Comparison of ENCODE assay signal across 8 mouse cellular contexts in genomic region chr7:66080231-66080613, GRCm38 (mm10). TPM values are rescaled to one million over a fixed set of nuclear protein-coding genes. Genes with fewer than 3 reads are reported as not detected.
DNase-seq lines count a peak whose midpoint lies in the region; ATAC-seq and TF ChIP-seq lines count a peak whose summit lies in the region.

No protein-coding gene starts in this region.

- 58% methylated on average over 5 of the region's 5 CpGs for WGBS in forebrain, embryonic 10.5 days
- WGBS in liver, embryonic 11.5 days = 43% methylated on average over 5 of the region's 5 CpGs
- 43% methylated on average over 5 of the region's 5 CpGs for WGBS in stomach, embryonic 14.5 days

- H3K79me2 ChIP-seq in CH12.LX (replicated peaks; ENCODE audit: control insufficient read depth, extremely low read depth, insufficient read depth, poor library complexity, severe bottlenecking) = peaks cover 34% of the 10 kb centered on the region

- no peaks in the 10 kb centered on the region for H3K9me3 ChIP-seq in CH12.LX (replicated peaks; ENCODE audit: low read length)
- H3K9me3 ChIP-seq in forebrain, embryonic 10.5 days = no peaks in the 10 kb centered on the region
- no peaks in the 10 kb centered on the region for H3K9me3 ChIP-seq in liver, embryonic 11.5 days (ENCODE audit: control insufficient read depth, low read length)
- no peaks in the 10 kb centered on the region for H3K9me3 ChIP-seq in stomach, embryonic 14.5 days (ENCODE audit: control insufficient read depth, low read depth, low read length)

- TF ChIP-seq EP300 in CH12.LX (IDR thresholded peaks at IDR 0.05; ENCODE audit: low read length) = no peak

- H3K9ac ChIP-seq in CH12.LX (ENCODE audit: insufficient read depth, low read depth) = peak overlapping the region; percentile 73
- peak overlapping the region; percentile 81 for H3K9ac ChIP-seq in liver, embryonic 11.5 days (ENCODE audit: low read depth, low read length)
- peak overlapping the region; percentile 77 for H3K9ac ChIP-seq in stomach, embryonic 14.5 days (replicated peaks; ENCODE audit: low read depth, low read length)

- H3K4me3 ChIP-seq in CH12.LX (replicated peaks in 1 of 3; ENCODE audit: low read depth in 2 of 3, low read length in 2 of 3, poor library complexity in 1 of 3) = peak overlapping the region; percentile 80 to 95 (median 95)
- H3K4me3 ChIP-seq in forebrain, embryonic 10.5 days = peak overlapping the region; percentile 87
- H3K4me3 ChIP-seq in liver, embryonic 11.5 days (ENCODE audit: low read depth, low read length) = peak overlapping the region; percentile 74
- peak overlapping the region; percentile 82 for H3K4me3 ChIP-seq in stomach, embryonic 14.5 days (ENCODE audit: low read depth, low read length)

- in situ Hi-C loops in CH12.LX (cut with MboI; ENCODE audit: low pct_ligation_motif_present, low pct_unique_long_range_greater_than_20kb, low sequenced_read_pairs) = loop anchor here (25.0 kb wide), 1 partner anchor 582 kb away; no protein-coding TSS in a partner anchor

- dilution Hi-C loops in CH12.LX (cut with MboI; ENCODE audit: extremely low pct_ligation_motif_present, extremely low pct_unique_long_range_greater_than_20kb, low sequenced_read_pairs) = no loop called here

- H3K36me3 ChIP-seq in CH12.LX (replicated peaks in 1 of 2; ENCODE audit: control insufficient read depth in 1 of 2, insufficient read depth in 1 of 2, low read length in 1 of 2) = peaks cover 36 to 67% of the 10 kb centered on the region in 2 experiments
- peaks cover 62% of the 10 kb centered on the region for H3K36me3 ChIP-seq in forebrain, embryonic 10.5 days (replicated peaks)
- H3K36me3 ChIP-seq in liver, embryonic 11.5 days (ENCODE audit: control insufficient read depth, insufficient read depth, low read length) = peaks cover 27% of the 10 kb centered on the region
- H3K36me3 ChIP-seq in stomach, embryonic 14.5 days (ENCODE audit: control insufficient read depth, insufficient read depth, low read length) = peaks cover 48% of the 10 kb centered on the region

- H3K27me3 ChIP-seq in CH12.LX (replicated peaks) = no peaks in the 10 kb centered on the region
- H3K27me3 ChIP-seq in forebrain, embryonic 10.5 days (ENCODE audit: poor library complexity, severe bottlenecking) = no peaks in the 10 kb centered on the region
- no peaks in the 10 kb centered on the region for H3K27me3 ChIP-seq in liver, embryonic 11.5 days (replicated peaks; ENCODE audit: control insufficient read depth, insufficient read depth, low read length)
- H3K27me3 ChIP-seq in stomach, embryonic 14.5 days (ENCODE audit: control insufficient read depth, insufficient read depth, low read length) = no peaks in the 10 kb centered on the region

- peak in 1 of 2 experiments; percentile 21; a peak in 1 of 4 replicates for TF ChIP-seq CTCF in CH12.LX (conservative IDR thresholded peaks at IDR 0.05 in 1 of 2, IDR thresholded peaks at IDR 0.05 in 1 of 2; ENCODE audit: low read depth in 2 of 2, low read length in 2 of 2)

- H3K27ac ChIP-seq in CH12.LX (ENCODE audit: insufficient read depth, low read depth) = no peak overlapping the region
- H3K27ac ChIP-seq in forebrain, embryonic 10.5 days = peak overlapping the region; percentile 91
- H3K27ac ChIP-seq in liver, embryonic 11.5 days (ENCODE audit: low read depth, low read length) = no peak overlapping the region
- H3K27ac ChIP-seq in stomach, embryonic 14.5 days (ENCODE audit: low read length) = 0 out of 2 replicates have a peak overlapping the region, but pooled peaks have one; percentile 62

- peak; percentile 88 for DNase-seq in heart, adult 11 months
- DNase-seq in heart, adult 9 months (ENCODE audit: low spot score in 2 of 2) = no peak
- peak; percentile 35 for DNase-seq in CH12.LX (ENCODE audit: extremely low read depth)
- DNase-seq in forebrain, embryonic 10.5 days (ENCODE audit: extremely low spot score, low spot score) = no peak
- no peak for DNase-seq in liver, embryonic 11.5 days (ENCODE audit: low spot score)
- DNase-seq in left cerebral cortex, adult 11 months (ENCODE audit: low spot score) = no peak

- peaks cover 0 to 32% of the 10 kb centered on the region in 2 experiments; a peak in 2 of 4 replicates for H3K4me1 ChIP-seq in CH12.LX (ENCODE audit: control insufficient read depth in 1 of 2, insufficient read depth in 2 of 2)
- H3K4me1 ChIP-seq in forebrain, embryonic 10.5 days = peaks cover 31% of the 10 kb centered on the region
- H3K4me1 ChIP-seq in liver, embryonic 11.5 days (replicated peaks; ENCODE audit: control insufficient read depth, insufficient read depth, low read length) = peaks cover 8% of the 10 kb centered on the region; the same call in 1 of the 2 replicates
- H3K4me1 ChIP-seq in stomach, embryonic 14.5 days (ENCODE audit: control insufficient read depth, insufficient read depth, low read length) = peaks cover 6% of the 10 kb centered on the region; the same call in 1 of the 2 replicates

- no peak for TF ChIP-seq POLR2A in CH12.LX (IDR thresholded peaks at IDR 0.05; ENCODE audit: low read depth, low read length)

- H3K4me2 ChIP-seq in CH12.LX (ENCODE audit: insufficient read depth, low read depth, poor library complexity, severe bottlenecking) = peak overlapping the region; percentile 96
- H3K4me2 ChIP-seq in liver, embryonic 11.5 days = peak overlapping the region; percentile 67
- H3K4me2 ChIP-seq in stomach, embryonic 14.5 days (replicated peaks; ENCODE audit: low read depth, low read length) = peak overlapping the region; percentile 59

- ATAC-seq in liver, embryonic 11.5 days (replicated peaks; ENCODE audit: low FRiP score) = no peak
- no peak for ATAC-seq in stomach, embryonic 14.5 days (ENCODE audit: insufficient number of reproducible peaks, insufficient read depth, low FRiP score, low read depth)
- no peak for ATAC-seq in erythroid progenitor cell, adult 5-6 weeks (replicated peaks; ENCODE audit: low FRiP score, poor library complexity, severe bottlenecking)

- TF ChIP-seq RAD21 in CH12.LX (IDR thresholded peaks at IDR 0.05; ENCODE audit: low read depth, low read length) = no peak

TF ChIP-seq in CH12.LX, 34 proteins besides CTCF, POLR2A, EP300 and RAD21:
- TF ChIP-seq ZNF384 (IDR thresholded peaks at IDR 0.05; ENCODE audit: low read depth, low read length) (peak; percentile 83), ZC3H11A (IDR thresholded peaks at IDR 0.05; ENCODE audit: low read depth, low read length) (no peak)

RNA-seq across cellular contexts. Expression of gene Selenos, which starts 0.8 kb away (rescaled TPM):
- total RNA-seq in CH12.LX (2012; rRNA removed) (75.0 and 113 TPM in 2 replicates), CH12.LX (2014; rRNA removed) (101 and 120 TPM in 2 replicates)
- 112 and 123 TPM in 2 replicates for polyA plus RNA-seq in CH12.LX (2012; ENCODE audit: insufficient read length, low read depth)
- 81.4 and 84.2 TPM in 2 replicates for polyA plus RNA-seq in forebrain, embryonic 10.5 days (2016; fragmentation: Nextera tagmentation; extraction: Ambion mirVana)
- 103 and 110 TPM in 2 replicates for polyA plus RNA-seq in liver, embryonic 11.5 days (2014; fragmentation: Nextera tagmentation; extraction: Ambion mirVana)
- polyA plus RNA-seq in stomach, embryonic 14.5 days (2014; fragmentation: Nextera tagmentation; extraction: Ambion mirVana) = 92.1 and 101 TPM in 2 replicates
- 22.6 and 27.0 TPM in 2 replicates for total RNA-seq in erythroid progenitor cell, adult 5-6 weeks (2015; ENCODE audit: low replicate concordance)
- total RNA-seq in erythroid progenitor cell, adult 5-6 weeks (2017; ENCODE audit: low replicate concordance) = 17.5 and 18.9 TPM in 2 replicates

RNA-seq across cellular contexts. Expression of gene Snrpa1, which starts 21.4 kb away (rescaled TPM):
- total RNA-seq in CH12.LX (2012; rRNA removed) = 146 and 218 TPM in 2 replicates
- total RNA-seq in CH12.LX (2014; rRNA removed) = 189 and 212 TPM in 2 replicates
- polyA plus RNA-seq in CH12.LX (2012; ENCODE audit: insufficient read length, low read depth) = 189 and 207 TPM in 2 replicates
- polyA plus RNA-seq in forebrain, embryonic 10.5 days (2016; fragmentation: Nextera tagmentation; extraction: Ambion mirVana) = 292 and 294 TPM in 2 replicates
- 237 and 251 TPM in 2 replicates for polyA plus RNA-seq in liver, embryonic 11.5 days (2014; fragmentation: Nextera tagmentation; extraction: Ambion mirVana)
- 166 and 170 TPM in 2 replicates for polyA plus RNA-seq in stomach, embryonic 14.5 days (2014; fragmentation: Nextera tagmentation; extraction: Ambion mirVana)
- total RNA-seq in erythroid progenitor cell, adult 5-6 weeks (2015; ENCODE audit: low replicate concordance) = 21.3 and 45.3 TPM in 2 replicates
- 16.9 and 45.1 TPM in 2 replicates for total RNA-seq in erythroid progenitor cell, adult 5-6 weeks (2017; ENCODE audit: low replicate concordance)

RNA-seq across cellular contexts. Expression of gene Chsy1, which starts 29.1 kb away (rescaled TPM):
- 2.3 and 2.4 TPM in 2 replicates for total RNA-seq in CH12.LX (2012; rRNA removed)
- total RNA-seq in CH12.LX (2014; rRNA removed) = 5.5 and 5.9 TPM in 2 replicates
- polyA plus RNA-seq in CH12.LX (2012; ENCODE audit: insufficient read length, low read depth) = 2.3 and 2.5 TPM in 2 replicates
- polyA plus RNA-seq in forebrain, embryonic 10.5 days (2016; fragmentation: Nextera tagmentation; extraction: Ambion mirVana) = 13.1 and 13.5 TPM in 2 replicates
- 22.4 and 23.1 TPM in 2 replicates for polyA plus RNA-seq in liver, embryonic 11.5 days (2014; fragmentation: Nextera tagmentation; extraction: Ambion mirVana)
- polyA plus RNA-seq in stomach, embryonic 14.5 days (2014; fragmentation: Nextera tagmentation; extraction: Ambion mirVana) = 28.7 and 29.3 TPM in 2 replicates
- 7.6 and 10.1 TPM in 2 replicates for total RNA-seq in erythroid progenitor cell, adult 5-6 weeks (2015; ENCODE audit: low replicate concordance)
- total RNA-seq in erythroid progenitor cell, adult 5-6 weeks (2017; ENCODE audit: low replicate concordance) = 9.9 and 15.3 TPM in 2 replicates

RNA-seq across cellular contexts. Expression of gene Gm45213, which starts 36.8 kb away (rescaled TPM):
- total RNA-seq in CH12.LX (2012; rRNA removed) (not detected in 2 replicates), CH12.LX (2014; rRNA removed) (not detected in 2 replicates)
- not detected in 2 replicates for polyA plus RNA-seq in CH12.LX (2012; ENCODE audit: insufficient read length, low read depth)
- polyA plus RNA-seq in forebrain, embryonic 10.5 days (2016; fragmentation: Nextera tagmentation; extraction: Ambion mirVana) = not detected in 2 replicates
- polyA plus RNA-seq in liver, embryonic 11.5 days (2014; fragmentation: Nextera tagmentation; extraction: Ambion mirVana) = not detected in 2 replicates
- polyA plus RNA-seq in stomach, embryonic 14.5 days (2014; fragmentation: Nextera tagmentation; extraction: Ambion mirVana) = not detected in 2 replicates
- not detected in 2 replicates for total RNA-seq in erythroid progenitor cell, adult 5-6 weeks (2015; ENCODE audit: low replicate concordance)
- not detected in 2 replicates for total RNA-seq in erythroid progenitor cell, adult 5-6 weeks (2017; ENCODE audit: low replicate concordance)

Comparison
In these comparisons a context has a peak if more than half of its experiments do, and no peak if none do; other contexts are left out.
1. DNase-seq: peak in heart, adult 11 months (single experiment) and CH12.LX (single experiment); none in heart, adult 9 months (0 of 2), forebrain, embryonic 10.5 days (single experiment), liver, embryonic 11.5 days (single experiment) and left cerebral cortex, adult 11 months (single experiment).
2. H3K27ac ChIP-seq: peak in forebrain, embryonic 10.5 days (single experiment) and stomach, embryonic 14.5 days (single experiment); none in CH12.LX (single experiment) and liver, embryonic 11.5 days (single experiment).
3. Peak in every context shown above with its lines, with median percentiles within 50 percentile points of each other: H3K4me2 ChIP-seq, H3K4me3 ChIP-seq and H3K9ac ChIP-seq.